Mouse (Mus musculus) Patski (cell line): ENCODE results near the gene Wwtr1. TPM values are rescaled to one million over a fixed set of nuclear protein-coding genes. Genes with fewer than 3 reads are reported as not detected.

ENCODE experiments used
- ATAC-seq: fragments of 100-300 bp; one replicate; pipeline ENCODE4 v1.8.0; 2021
- CTCF ChIA-PET: fragments of 350-600 bp; sonication (Branson Sonifier 250); formaldehyde crosslinking; loops from one replicate; lab custom pipeline; 2022; ENCODE audit warnings: inconsistent platforms; lab: Charles Lee
- POLR2A ChIA-PET: fragments of 350-600 bp; sonication (Branson Sonifier 250); formaldehyde crosslinking; loops from one replicate; lab custom pipeline; 2022; ENCODE audit warnings: antibody characterized with exemption, inconsistent platforms; lab: Charles Lee
- DNase-seq: peaks from one replicate; pipeline ENCODE4 v3.0.0-alpha.2; 2011; ENCODE audit warnings: low read depth, low spot score
- H3K27me3 ChIP-seq: fragments of 371-371 bp; one replicate; pipeline ENCODE4 v1.5.1; 2021
- CTCF ChIP-seq: fragments of 100-300 bp; IDR thresholded peaks from one replicate; pipeline ENCODE4 v1.5.1; 2021
- in situ Hi-C: fragments of 300-500 bp; cut with MboI; formaldehyde crosslinking; loops from 3 replicates; pipeline ENCODE4 v1.11.1; 2018; ENCODE audit warnings: low pct_unique_long_range_greater_than_20kb, mixed read lengths
- polyA plus RNA-seq: library from polyadenylated mRNA; unstranded; gene quantifications from one replicate; pipeline ENCODE4 v1.2.3, GENCODE M21; 2021

Wwtr1 gene
- polyA plus RNA-seq: 159 TPM

GRCm38 (mm10) chr3:57575660-57576055 is at the start of gene Wwtr1:
Gene Wwtr1, minus strand, starts transcription at chr3:57575910.
- TF ChIP-seq CTCF: no peak
- peak; percentile 93 for DNase-seq
- no peaks in the 10 kb centered on the region for H3K27me3 ChIP-seq
- ChIA-PET POLR2A (interaction anchor here (0.7 to 5.6 kb wide), 14 partner anchors 10 to 125 kb away, joined by 3 to 45 read pairs (median 5); no protein-coding TSS in a partner anchor), CTCF (interaction anchor here (1.0 to 6.3 kb wide), 10 partner anchors 11 to 308 kb away, joined by 3 to 72 read pairs (median 5); no protein-coding TSS in a partner anchor)
- in situ Hi-C loops: loop anchor here (5.0 kb wide), 1 partner anchor 63 kb away; no protein-coding TSS in a partner anchor
- ATAC-seq: peak; percentile 91

- ATAC-seq (no peak), DNase-seq (no peak)
- in situ Hi-C loops: loop anchor here (10.0 kb wide), 1 partner anchor 325 kb away; no protein-coding TSS in a partner anchor
- TF ChIP-seq CTCF: peak; percentile 77
- POLR2A ChIA-PET: interaction anchor here (1.3 kb wide), 1 partner anchor 149 kb away, joined by 4 read pairs; no protein-coding TSS in a partner anchor
- CTCF ChIA-PET: interaction anchor here (0.6 to 4.2 kb wide), 5 partner anchors 16 to 150 kb away, joined by 3 to 32 read pairs (median 3); no protein-coding TSS in a partner anchor
- H3K27me3 ChIP-seq: no peaks in the 10 kb centered on the region
Observed at GRCm38 (mm10) chr3:57619718-57620117, 44.0 kb upstream of the Wwtr1 start.

GRCm38 (mm10) chr3:57615652-57616051 is 39.9 kb upstream of the Wwtr1 start:
- no peak for ATAC-seq
- CTCF ChIA-PET: interaction anchor here (0.7 to 3.7 kb wide), 3 partner anchors 52 to 157 kb away, joined by 3 to 17 read pairs (median 4); no protein-coding TSS in a partner anchor
- no peaks in the 10 kb centered on the region for H3K27me3 ChIP-seq
- POLR2A ChIA-PET: no interaction called here
- in situ Hi-C loops: no loop called here
- no peak for DNase-seq
- peak; percentile 62 for TF ChIP-seq CTCF

- no peak for TF ChIP-seq CTCF
- ChIA-PET CTCF (interaction anchor here (0.9 to 2.2 kb wide), 5 partner anchors 9 to 149 kb away, joined by 3 to 8 read pairs (median 4); no protein-coding TSS in a partner anchor), POLR2A (no interaction called here)
- DNase-seq: no peak
- in situ Hi-C loops: no loop called here
- ATAC-seq: no peak
- H3K27me3 ChIP-seq: no peaks in the 10 kb centered on the region
Observed at GRCm38 (mm10) chr3:57612430-57612997, 36.8 kb upstream of the Wwtr1 start.

GRCm38 (mm10) chr3:57611776-57612175 is 36.1 kb upstream of the Wwtr1 start:
- ChIA-PET CTCF (interaction anchor here (0.9 to 2.2 kb wide), 4 partner anchors 9 to 148 kb away, joined by 3 to 5 read pairs (median 4); no protein-coding TSS in a partner anchor), POLR2A (interaction anchor here (0.5 kb wide), 1 partner anchor 529 kb away, joined by 3 read pairs; no protein-coding TSS in a partner anchor)
- ATAC-seq (no peak), DNase-seq (no peak)
- no peaks in the 10 kb centered on the region for H3K27me3 ChIP-seq
- TF ChIP-seq CTCF: no peak
- in situ Hi-C loops: no loop called here

GRCm38 (mm10) chr3:57604618-57605015 is 28.9 kb upstream of the Wwtr1 start:
- POLR2A ChIA-PET: no interaction called here
- TF ChIP-seq CTCF: no peak
- ATAC-seq (no peak), DNase-seq (no peak)
- CTCF ChIA-PET: no interaction called here
- no peaks in the 10 kb centered on the region for H3K27me3 ChIP-seq
- in situ Hi-C loops: no loop called here

GRCm38 (mm10) chr3:57603891-57604617 is 28.3 kb upstream of the Wwtr1 start:
- no peak for ATAC-seq
- DNase-seq: no peak
- H3K27me3 ChIP-seq: no peaks in the 10 kb centered on the region
- no peak for TF ChIP-seq CTCF
- POLR2A ChIA-PET: no interaction called here
- CTCF ChIA-PET: no interaction called here
- in situ Hi-C loops: no loop called here

GRCm38 (mm10) chr3:57602610-57603009 is 26.9 kb upstream of the Wwtr1 start:
- TF ChIP-seq CTCF: no peak
- in situ Hi-C loops: no loop called here
- H3K27me3 ChIP-seq: no peaks in the 10 kb centered on the region
- ChIA-PET POLR2A (no interaction called here), CTCF (interaction anchor here (0.9 kb wide), 1 partner anchor 17 kb away, joined by 3 read pairs; no protein-coding TSS in a partner anchor)
- DNase-seq (no peak), ATAC-seq (no peak)

GRCm38 (mm10) chr3:57596566-57596965 is 20.9 kb upstream of the Wwtr1 start:
- no peak for DNase-seq
- no peak for ATAC-seq
- in situ Hi-C loops: no loop called here
- no peak for TF ChIP-seq CTCF
- ChIA-PET CTCF (no interaction called here), POLR2A (interaction anchor here (0.7 kb wide), 1 partner anchor 20 kb away, joined by 5 read pairs; no protein-coding TSS in a partner anchor)
- H3K27me3 ChIP-seq: no peaks in the 10 kb centered on the region

GRCm38 (mm10) chr3:57595506-57595905 is 19.8 kb upstream of the Wwtr1 start:
- TF ChIP-seq CTCF: no peak
- no peaks in the 10 kb centered on the region for H3K27me3 ChIP-seq
- ChIA-PET POLR2A (no interaction called here), CTCF (interaction anchor here (1.4 to 2.0 kb wide), 2 partner anchors 12 to 126 kb away, joined by 5 read pairs; no protein-coding TSS in a partner anchor)
- no peak for DNase-seq
- no peak for ATAC-seq
- in situ Hi-C loops: no loop called here
